Mouse (Mus musculus) ZHBTc4 (cell line): ENCODE measurements around the gene Sar1b.
"Not testable (repeated sequence)": the region's sequence is repeated elsewhere in the genome, so short reads cannot be mapped to it uniquely, and the experiment has no call there.

Experiments used
- DNase-seq: peaks from one replicate; pipeline ENCODE4 v3.0.0-alpha.2; 2011; ENCODE audit warnings: low read depth, low spot score

Sar1b gene

DNA sequence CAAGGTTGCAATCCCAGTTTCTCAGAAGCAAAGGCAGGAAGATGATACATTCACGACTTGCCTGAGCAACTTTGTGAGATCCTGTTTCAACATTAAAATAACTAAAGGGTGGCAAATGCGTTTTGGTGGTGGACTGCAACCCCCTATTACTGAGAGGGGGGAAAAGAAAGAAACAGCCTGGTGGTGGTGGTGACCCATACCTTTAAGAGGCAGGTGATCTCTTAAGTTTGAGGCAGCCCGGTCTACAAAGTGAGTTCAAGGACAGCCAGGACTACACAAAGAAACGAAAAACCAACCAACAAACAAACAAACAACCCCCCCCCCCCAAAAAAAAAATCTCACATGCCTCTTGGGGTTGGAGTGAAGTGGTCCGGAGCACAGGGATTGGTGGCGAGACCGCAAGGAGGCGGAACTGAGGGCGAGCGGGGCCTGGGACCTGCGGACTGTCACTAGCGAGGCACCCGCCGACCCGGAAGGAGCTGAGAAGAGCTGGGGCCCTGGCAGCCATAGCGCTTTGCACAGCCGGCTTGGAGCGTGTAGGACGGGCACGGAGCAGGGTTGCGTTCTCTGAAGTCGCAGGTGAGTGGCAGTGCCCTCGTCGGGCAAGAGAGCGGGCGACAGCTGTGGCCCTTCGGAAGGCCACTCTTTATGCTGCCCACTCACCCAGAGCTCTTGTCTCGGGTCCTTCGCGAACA, at the start of gene Sar1b, which contains the start of gene Sec24a:
Gene Sar1b, plus strand, starts transcription at position 475 of the 695 bp plus-strand sequence.
Gene Sec24a, minus strand, starts transcription at position 422 of the 695 bp plus-strand sequence.
- DNase-seq = peak; percentile 92

DNA sequence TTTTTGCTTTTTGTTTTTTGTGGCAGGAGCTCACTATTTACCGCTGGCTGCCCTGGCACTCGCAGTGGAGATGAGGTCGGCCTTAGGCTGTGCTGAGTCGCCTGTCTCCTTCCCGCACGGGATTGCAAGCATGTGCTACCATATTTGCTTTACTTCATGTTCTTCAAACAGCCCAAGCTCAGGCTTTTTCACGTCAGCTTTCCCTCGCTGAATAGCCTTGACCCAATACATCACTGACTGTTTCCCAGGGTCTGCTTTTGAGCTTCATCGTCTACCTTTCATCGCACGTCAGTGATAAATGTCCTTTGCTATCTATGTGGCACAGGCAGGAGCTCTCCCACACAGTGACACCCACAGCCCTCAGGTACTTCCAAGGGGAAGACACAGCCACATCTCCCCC, 42.4 kb upstream of the Sar1b start:
- no peak for DNase-seq

DNA sequence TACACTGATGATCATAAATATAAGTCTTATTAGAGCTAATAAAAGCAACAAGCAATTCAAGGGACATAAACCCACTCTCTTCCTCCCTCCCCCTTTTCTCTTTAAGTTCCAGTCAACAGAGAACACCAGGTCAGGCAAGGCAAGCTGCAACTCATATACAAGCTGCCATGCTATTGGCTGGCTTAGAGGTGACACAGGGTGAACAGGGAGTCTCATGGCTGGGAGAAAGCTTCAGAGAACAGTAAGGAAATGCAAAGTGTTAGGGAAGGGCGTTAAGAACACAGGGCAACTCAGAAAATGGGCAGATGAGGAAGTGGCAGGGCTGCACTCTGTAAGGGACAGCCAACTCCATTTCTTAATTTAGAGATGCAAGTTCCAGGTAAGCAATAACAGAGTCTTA, 30.6 kb upstream of the Sar1b start:
- DNase-seq = peak; percentile 48

- DNase-seq = not testable (repeated sequence)
Observed at GRCm38 (mm10) chr11:51734218-51734617, 29.3 kb upstream of the Sar1b start.

DNA sequence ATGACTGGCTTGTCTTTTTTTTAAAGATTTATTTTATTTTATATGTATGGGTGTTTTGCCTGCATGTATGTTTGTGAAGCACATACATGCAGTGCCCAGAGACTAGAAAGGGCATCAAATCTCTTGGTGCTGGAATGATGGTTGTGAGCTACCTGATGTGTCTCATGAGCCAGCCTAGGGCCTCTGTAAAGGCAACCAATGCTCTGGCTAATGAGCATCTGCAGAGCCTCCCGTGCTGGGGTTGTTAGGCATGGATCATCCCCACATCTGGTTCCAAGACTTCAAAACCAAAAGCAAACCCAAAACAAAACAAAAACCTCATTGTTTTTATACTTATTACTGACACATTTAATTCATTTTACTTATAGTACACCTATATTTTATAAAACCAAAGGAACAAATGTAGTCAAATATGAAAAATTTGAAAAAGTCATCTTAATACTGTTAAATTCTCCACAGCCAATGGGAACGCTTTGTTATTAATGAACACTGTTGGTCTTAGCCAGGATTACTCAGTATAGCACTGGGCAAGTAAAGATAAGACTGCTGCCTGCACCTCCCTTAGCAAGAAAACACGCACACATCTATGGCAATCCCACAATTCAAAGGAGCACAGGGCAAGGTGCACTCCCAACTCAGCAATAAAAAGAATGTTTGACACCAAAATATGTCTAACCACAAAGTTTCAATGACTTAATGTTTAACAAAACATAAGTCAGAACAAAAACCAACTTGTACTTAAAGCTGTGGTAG, 24.7 kb upstream of the Sar1b start:
- DNase-seq = no peak

DNA sequence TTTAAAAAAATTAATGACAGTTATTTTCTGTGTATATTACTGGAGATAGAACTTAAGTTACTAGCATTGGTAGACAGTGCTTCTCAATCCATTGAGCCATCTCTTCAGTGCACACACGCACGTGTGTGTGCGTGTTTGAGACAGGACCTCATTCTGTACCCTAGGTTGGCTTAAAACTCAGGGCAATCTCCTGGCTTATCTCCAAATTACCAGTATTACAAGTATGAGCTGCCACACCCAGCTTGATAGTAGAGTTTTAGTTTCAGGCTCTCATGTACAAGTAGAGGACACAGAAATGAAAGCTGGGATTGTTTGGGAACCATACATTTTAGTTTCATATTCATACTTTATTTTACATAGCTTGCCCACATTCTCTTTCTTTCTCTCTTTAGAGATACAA, 22.8 kb upstream of the Sar1b start:
- DNase-seq = no peak

GRCm38 (mm10) chr11:51746096-51746495, 17.4 kb upstream of the Sar1b start:
- DNase-seq = no peak

DNA sequence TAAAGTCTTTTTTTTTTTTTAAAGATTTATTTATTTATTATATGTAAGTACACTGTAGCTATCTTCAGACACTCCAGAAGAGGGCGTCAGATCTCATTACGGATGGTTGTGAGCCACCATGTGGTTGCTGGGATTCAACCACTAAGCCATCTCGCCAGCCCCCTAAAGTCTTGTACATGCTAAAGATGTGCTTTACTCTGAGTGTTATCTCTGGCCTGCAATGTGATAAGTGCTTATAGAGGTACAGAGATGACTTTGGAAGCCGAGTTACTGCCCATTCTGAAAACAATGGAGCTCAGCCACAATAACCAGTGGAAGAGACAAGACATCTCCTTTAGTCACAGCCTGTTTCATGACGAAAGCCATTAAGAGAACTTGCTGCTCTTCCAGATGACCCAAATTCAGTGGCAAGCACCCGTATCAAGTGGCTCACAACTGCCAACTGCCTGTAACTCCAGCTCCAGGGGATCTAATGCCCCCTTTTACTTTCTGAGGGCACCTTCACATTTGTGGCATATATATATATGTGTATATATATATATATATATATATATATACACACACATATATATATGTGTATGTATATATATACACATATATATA, 11.8 kb upstream of the Sar1b start:
- not testable (repeated sequence) for DNase-seq

- no peak for DNase-seq
Observed at GRCm38 (mm10) chr11:51755621-51756311, 7.7 kb upstream of the Sar1b start.

GRCm38 (mm10) chr11:51756352-51756771, 7.1 kb upstream of the Sar1b start:
- peak; percentile 95 for DNase-seq

GRCm38 (mm10) chr11:51757023-51757422, 6.5 kb upstream of the Sar1b start:
- DNase-seq = no peak

- DNase-seq = no peak
Observed at GRCm38 (mm10) chr11:51757625-51758024, 5.9 kb upstream of the Sar1b start.

- DNase-seq = peak; percentile 36
Observed at GRCm38 (mm10) chr11:51758207-51758606, 5.3 kb upstream of the Sar1b start.

GRCm38 (mm10) chr11:51759251-51759650, 4.2 kb upstream of the Sar1b start:
- DNase-seq = no peak

GRCm38 (mm10) chr11:51759941-51760657, 3.4 kb upstream of the Sar1b start:
- DNase-seq = no peak

DNA sequence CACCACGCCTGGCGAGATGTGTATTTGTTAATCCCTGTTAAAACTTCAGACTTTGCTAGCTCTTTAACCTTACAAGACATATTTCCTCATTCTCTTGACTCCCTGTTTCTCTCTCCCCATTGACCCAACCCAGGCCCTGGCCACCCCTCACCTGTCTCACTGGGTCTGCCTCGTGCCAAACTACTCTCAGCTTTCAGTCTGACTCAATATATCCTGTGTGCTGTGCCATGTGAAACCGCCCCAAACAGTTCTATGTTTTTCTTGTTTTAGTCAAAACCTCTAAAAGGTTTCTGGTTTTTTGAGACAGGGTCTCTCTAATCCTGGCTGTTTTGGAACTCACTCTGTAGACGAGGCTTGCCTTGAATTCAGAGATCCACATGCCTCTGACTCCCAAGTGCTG, 2.2 kb upstream of the Sar1b start:
- DNase-seq = no peak

GRCm38 (mm10) chr11:51763955-51764354, 468 bp downstream of the Sar1b start:
- no peak for DNase-seq

GRCm38 (mm10) chr11:51764816-51765215, 1.3 kb downstream of the Sar1b start:
- no peak for DNase-seq

DNA sequence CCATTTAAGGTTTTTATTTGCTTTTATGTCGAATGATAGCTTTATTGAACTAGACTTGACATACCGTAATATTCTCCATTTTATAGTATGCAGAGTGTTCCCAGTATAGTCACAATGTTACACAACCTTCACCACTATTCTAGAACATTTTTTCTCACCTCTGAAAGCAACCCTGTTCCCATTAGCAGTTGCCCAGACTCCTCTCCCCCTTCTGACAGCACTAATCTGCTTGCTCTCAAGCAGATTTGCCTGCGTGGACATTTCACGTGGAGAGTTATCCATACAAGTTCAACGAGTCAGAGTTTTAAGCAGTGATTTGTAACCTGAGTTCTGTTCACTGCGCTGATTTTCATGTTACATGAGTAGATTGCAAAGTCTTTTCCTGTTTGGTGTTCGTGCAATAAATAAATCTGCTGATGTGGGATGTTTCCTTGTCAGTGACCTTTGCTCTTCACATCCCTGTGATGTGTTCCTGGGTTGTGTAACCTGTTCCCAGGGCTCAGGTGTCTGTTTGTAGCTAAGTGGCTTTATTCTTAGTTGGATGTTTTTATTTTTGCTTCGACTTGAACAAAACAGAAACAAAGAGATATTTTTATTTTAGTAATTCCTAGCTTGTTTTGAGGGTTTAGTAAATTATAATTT, 4.2 kb downstream of the Sar1b start:
- DNase-seq = no peak

GRCm38 (mm10) chr11:51768296-51768695, 4.8 kb downstream of the Sar1b start:
- peak; percentile 26 for DNase-seq

GRCm38 (mm10) chr11:51775507-51775906, 12.0 kb downstream of the Sar1b start:
- DNase-seq = no peak
